Mouse (Mus musculus): Measurements from ENCODE around the gene P2rx3. TPM values are rescaled to one million over a fixed set of nuclear protein-coding genes. Genes with fewer than 3 reads are reported as not detected.

The P2rx3 gene
- polyA plus RNA-seq, 2 experiments = 0.17 to 0.22 TPM

GRCm38 (mm10) chr2:85049277-85049676 lies 12.0 kb upstream of the P2rx3 start:
- DNase-seq (ENCODE audit: low read depth in 3 of 3, low spot score in 3 of 3) = no peak
- H3K27ac ChIP-seq = no peak overlapping the region

GRCm38 (mm10) chr2:85048168-85048751 lies 11.0 kb upstream of the P2rx3 start:
- H3K4me1 ChIP-seq (replicated peaks; ENCODE audit: control insufficient read depth in 2 of 2, insufficient read depth in 2 of 2, low read length in 1 of 2) = peaks cover 3 to 13% of the 10 kb centered on the region in 2 experiments; a peak in 3 of 4 replicates
- no peaks in the 10 kb centered on the region for H3K9me3 ChIP-seq (ENCODE audit: control insufficient read depth, low read length)
- TF ChIP-seq EP300 (IDR thresholded peaks at IDR 0.05; ENCODE audit: low read depth) (no peak), CTCF (IDR thresholded peaks at IDR 0.05; ENCODE audit: low read depth) (no peak)
- WGBS (ENCODE audit: insufficient replicate concordance) = 3% methylated on average over 41 of the region's 44 CpGs
- H3K9ac ChIP-seq (replicated peaks) = peak overlapping the region; percentile 14
- H3K4me2 ChIP-seq (ENCODE audit: low read depth) = peak overlapping the region; percentile 74
- peak overlapping the region; percentile 56 to 69 for H3K4me3 ChIP-seq (ENCODE audit: insufficient read depth in 1 of 2, low read depth in 2 of 2, low read length in 2 of 2)
- ATAC-seq (ENCODE audit: insufficient read depth) (peak; percentile 22), DNase-seq (ENCODE audit: low read depth in 3 of 3, low spot score in 3 of 3) (no peak)
- H3K27me3 ChIP-seq (ENCODE audit: control insufficient read depth, insufficient read depth, low read length) = peaks cover 13% of the 10 kb centered on the region; the same call in 1 of the 2 replicates
- H3K27ac ChIP-seq = no peak overlapping the region
- peaks cover 37% of the 10 kb centered on the region for H3K36me3 ChIP-seq (replicated peaks; ENCODE audit: control insufficient read depth, insufficient read depth, low read depth)

More at GRCm38 (mm10) chr2:85049277-85049676, 12.0 kb upstream of the P2rx3 start:
- Histone ChIP-seq H3K4me2 (ENCODE audit: low read depth) (no peak overlapping the region), H3K9ac (replicated peaks) (no peak overlapping the region), H3K4me1 (replicated peaks; ENCODE audit: control insufficient read depth in 2 of 2, insufficient read depth in 2 of 2, low read length in 1 of 2) (peaks cover 5 to 13% of the 10 kb centered on the region in 2 experiments; a peak in 3 of 4 replicates), H3K4me3 (ENCODE audit: insufficient read depth in 1 of 2, low read depth in 2 of 2, low read length in 2 of 2) (no peak overlapping the region), H3K9me3 (ENCODE audit: control insufficient read depth, low read length) (no peaks in the 10 kb centered on the region), H3K27me3 (ENCODE audit: control insufficient read depth, insufficient read depth, low read length) (peaks cover 13% of the 10 kb centered on the region; the same call in 1 of the 2 replicates), H3K36me3 (replicated peaks; ENCODE audit: control insufficient read depth, insufficient read depth, low read depth) (peaks cover 28% of the 10 kb centered on the region)
- WGBS (ENCODE audit: insufficient replicate concordance) = 84% methylated on average over 4 of the region's 4 CpGs
- TF ChIP-seq CTCF (IDR thresholded peaks at IDR 0.05; ENCODE audit: low read depth) (no peak), EP300 (IDR thresholded peaks at IDR 0.05; ENCODE audit: low read depth) (no peak)
- ATAC-seq (ENCODE audit: insufficient read depth) = no peak

GRCm38 (mm10) chr2:85047596-85048167 lies 10.4 kb upstream of the P2rx3 start, which contains the start of gene Tnks1bp1:
TSS of gene Tnks1bp1 (plus strand) at chr2:85048022.
- TF ChIP-seq CTCF (IDR thresholded peaks at IDR 0.05; ENCODE audit: low read depth) (no peak), EP300 (IDR thresholded peaks at IDR 0.05; ENCODE audit: low read depth) (0 out of 2 replicates have a peak, but pooled peaks have one; percentile 26)

GRCm38 (mm10) chr2:85047081-85047480 lies 9.8 kb upstream of the P2rx3 start:
- 71% methylated on average over 10 of the region's 10 CpGs for WGBS (ENCODE audit: insufficient replicate concordance)
- DNase-seq (ENCODE audit: low read depth in 3 of 3, low spot score in 3 of 3) = no peak
- TF ChIP-seq CTCF (IDR thresholded peaks at IDR 0.05; ENCODE audit: low read depth) (no peak), EP300 (IDR thresholded peaks at IDR 0.05; ENCODE audit: low read depth) (no peak)

More at GRCm38 (mm10) chr2:85047596-85048167, 10.4 kb upstream of the P2rx3 start, which contains the start of gene Tnks1bp1:
- under 1% methylated on average over 42 of the region's 42 CpGs for WGBS (ENCODE audit: insufficient replicate concordance)
- peak within 1 kb of the TSS; percentile 14 for H3K9ac ChIP-seq (replicated peaks)
- H3K27ac ChIP-seq = no peak within 1 kb of the TSS
- peaks cover 13% of the 10 kb centered on the region; the same call in 1 of the 2 replicates for H3K27me3 ChIP-seq (ENCODE audit: control insufficient read depth, insufficient read depth, low read length)
- H3K9me3 ChIP-seq (ENCODE audit: control insufficient read depth, low read length) = no peaks in the 10 kb centered on the region
- peak within 1 kb of the TSS; percentile 56 to 69 for H3K4me3 ChIP-seq (ENCODE audit: insufficient read depth in 1 of 2, low read depth in 2 of 2, low read length in 2 of 2)
- H3K4me2 ChIP-seq (ENCODE audit: low read depth) = peak within 1 kb of the TSS; percentile 74
- DNase-seq (ENCODE audit: low read depth in 3 of 3, low spot score in 3 of 3) (peak; percentile 77 to 84 (median 79)), ATAC-seq (ENCODE audit: insufficient read depth) (peak; percentile 86)
- peaks cover 0 to 9% of the 10 kb centered on the region in 2 experiments; a peak in 2 of 4 replicates for H3K4me1 ChIP-seq (replicated peaks; ENCODE audit: control insufficient read depth in 2 of 2, insufficient read depth in 2 of 2, low read length in 1 of 2)
- peaks cover 43% of the 10 kb centered on the region for H3K36me3 ChIP-seq (replicated peaks; ENCODE audit: control insufficient read depth, insufficient read depth, low read depth)

GRCm38 (mm10) chr2:85046222-85046621 lies 9.0 kb upstream of the P2rx3 start:
- DNase-seq (ENCODE audit: low read depth in 3 of 3, low spot score in 3 of 3) (no peak), ATAC-seq (ENCODE audit: insufficient read depth) (no peak)
- no peak overlapping the region for H3K9ac ChIP-seq (replicated peaks)
- no peak overlapping the region for H3K4me3 ChIP-seq (ENCODE audit: insufficient read depth in 1 of 2, low read depth in 2 of 2, low read length in 2 of 2)
- H3K27ac ChIP-seq = no peak overlapping the region
- H3K9me3 ChIP-seq (ENCODE audit: control insufficient read depth, low read length) = no peaks in the 10 kb centered on the region
- H3K27me3 ChIP-seq (ENCODE audit: control insufficient read depth, insufficient read depth, low read length) = peaks cover 13% of the 10 kb centered on the region; the same call in 1 of the 2 replicates
- H3K4me1 ChIP-seq (replicated peaks; ENCODE audit: control insufficient read depth in 2 of 2, insufficient read depth in 2 of 2, low read length in 1 of 2) = peaks cover 0 to 9% of the 10 kb centered on the region in 2 experiments; a peak in 2 of 4 replicates
- H3K36me3 ChIP-seq (replicated peaks; ENCODE audit: control insufficient read depth, insufficient read depth, low read depth) = peaks cover 58% of the 10 kb centered on the region
- no peak overlapping the region; the same call in 1 of the 2 replicates for H3K4me2 ChIP-seq (ENCODE audit: low read depth)
- TF ChIP-seq CTCF (IDR thresholded peaks at IDR 0.05; ENCODE audit: low read depth) (no peak), EP300 (IDR thresholded peaks at IDR 0.05; ENCODE audit: low read depth) (no peak)
- WGBS (ENCODE audit: insufficient replicate concordance) = 80% methylated on average over 8 of the region's 8 CpGs

More at GRCm38 (mm10) chr2:85047081-85047480, 9.8 kb upstream of the P2rx3 start:
- Histone ChIP-seq H3K4me3 (ENCODE audit: insufficient read depth in 1 of 2, low read depth in 2 of 2, low read length in 2 of 2) (peak overlapping the region; percentile 56 to 69; a peak in 2 of 4 replicates), H3K27me3 (ENCODE audit: control insufficient read depth, insufficient read depth, low read length) (peaks cover 13% of the 10 kb centered on the region; the same call in 1 of the 2 replicates), H3K36me3 (replicated peaks; ENCODE audit: control insufficient read depth, insufficient read depth, low read depth) (peaks cover 49% of the 10 kb centered on the region), H3K27ac (no peak overlapping the region), H3K4me1 (replicated peaks; ENCODE audit: control insufficient read depth in 2 of 2, insufficient read depth in 2 of 2, low read length in 1 of 2) (peaks cover 0 to 9% of the 10 kb centered on the region in 2 experiments; a peak in 2 of 4 replicates), H3K4me2 (ENCODE audit: low read depth) (peak overlapping the region; percentile 74), H3K9ac (replicated peaks) (no peak overlapping the region), H3K9me3 (ENCODE audit: control insufficient read depth, low read length) (no peaks in the 10 kb centered on the region)
- no peak for ATAC-seq (ENCODE audit: insufficient read depth)
